Mouse (Mus musculus) myocyte (in vitro differentiated cells): ENCODE results near the gene Myt1l.

Experiments used
- MYOG ChIP-seq, 3 experiments: IDR thresholded peaks; one replicate each; pipeline ENCODE4 v1.6.1; 2011; ENCODE audit warnings: control low read depth in 2 of 3, low read depth in 2 of 3, mild to moderate bottlenecking in 2 of 3; ENCODE audit not compliant: insufficient read length in 2 of 3, control insufficient read depth in 1 of 3, insufficient read depth in 1 of 3
- POLR2A ChIP-seq: IDR thresholded peaks from one replicate; pipeline ENCODE4 v1.6.1; 2011; ENCODE audit warnings: low read depth, mild to moderate bottlenecking, control low read depth, moderate library complexity; ENCODE audit not compliant: insufficient read length
- REST ChIP-seq: IDR thresholded peaks from one replicate; pipeline ENCODE4 v1.6.1; 2011; ENCODE audit warnings: mild to moderate bottlenecking, control low read depth, moderate library complexity; ENCODE audit not compliant: insufficient read depth, insufficient read length
- TCF12 ChIP-seq: IDR thresholded peaks from one replicate; pipeline ENCODE4 v1.6.1; 2011; ENCODE audit warnings: mild to moderate bottlenecking, control low read depth; ENCODE audit not compliant: poor library complexity, insufficient read depth, severe bottlenecking

GRCm38 (mm10) chr12:29740346-29741025, 212.3 kb downstream of the Myt1l start:
- no peak for TF ChIP-seq TCF12
- no peak for TF ChIP-seq REST
- no peak for TF ChIP-seq MYOG (IDR thresholded peaks at IDR 0.05; ENCODE audit: control insufficient read depth in 1 of 3, insufficient read depth in 1 of 3, insufficient read length in 2 of 3, low read depth in 2 of 3)
- no peak for TF ChIP-seq POLR2A
